In genomic region chr7:83641163-83641562, GRCm38 (mm10) we compare ENCODE assay signal across 21 mouse cellular contexts. TPM values are rescaled to one million over a fixed set of nuclear protein-coding genes. Genes with fewer than 3 reads are reported as not detected.
DNase-seq lines count a peak whose midpoint lies in the region; ATAC-seq and TF ChIP-seq lines count a peak whose summit lies in the region.
"Had no signal": no experiment of that assay in that cellular context is flagged by ENCODE, and none has a peak within 500 bp of the region (broad histone marks: within the 10 kb centered on the region; RNA-seq: fewer than 3 reads in every experiment).

No protein-coding gene starts in this region.

- intact Hi-C loops in heart, adult 2 months (cut with DNase I), result no loop called here

- TF ChIP-seq CTCF in heart, adult 2 months (IDR thresholded peaks at IDR 0.05), result no peak

- peak overlapping the region; percentile 1; the same call in 1 of the 2 replicates for H3K4me2 ChIP-seq in heart, embryonic 13.5 days
- H3K4me2 ChIP-seq: forebrain, embryonic 13.5 days; hindbrain, embryonic 15.5 days; limb, embryonic 12.5 days; neural tube, embryonic 13.5 days had no signal

- DNase-seq in cerebellum, adult 9-10 months, result peak; percentile 15
- DNase-seq in cerebellum, postnatal 10 days, result no peak
- DNase-seq in heart, adult 2 months, result no peak
- peak; percentile 11 for DNase-seq in 3T3-L1 (ENCODE audit: low read depth, low spot score)
- peak; percentile 8 for DNase-seq in embryo, embryonic 10.5 days (ENCODE audit: low spot score)
- DNase-seq in frontal cortex, postnatal 14 days (ENCODE audit: low spot score in 2 of 2), result no peak
- no peak for DNase-seq in layer of hippocampus, postnatal 25 days (ENCODE audit: extremely low spot score in 1 of 2, low spot score in 1 of 2)
- DNase-seq: cerebellum, adult 11-12 months; kidney, adult 18-20 months; kidney, postnatal 10 days; spleen, adult 18-20 months; thymus, adult 18-20 months had no signal

- H3K27ac ChIP-seq in heart, embryonic 13.5 days (replicated peaks), result peak overlapping the region; percentile 72
- no peak overlapping the region for H3K27ac ChIP-seq in heart, adult 2 months
- H3K27ac ChIP-seq: forebrain, embryonic 13.5 days; hindbrain, embryonic 15.5 days; limb, embryonic 12.5 days; liver, embryonic 14.5 days; neural tube, embryonic 13.5 days had no signal

- no peak for TF ChIP-seq EP300 in heart, adult 2 months (IDR thresholded peaks at IDR 0.05; ENCODE audit: insufficient read depth, low read depth, low read length)

- peaks cover 92% of the 10 kb centered on the region for H3K36me3 ChIP-seq in heart, embryonic 13.5 days
- no peaks in the 10 kb centered on the region for H3K36me3 ChIP-seq in heart, adult 2 months (ENCODE audit: control insufficient read depth, insufficient read depth, low read length)
- H3K36me3 ChIP-seq: hindbrain, embryonic 15.5 days had no signal

- ATAC-seq in heart, embryonic 13.5 days (ENCODE audit: extremely low read depth, insufficient number of reproducible peaks, low FRiP score, low TSS enrichment), result no peak
- ATAC-seq: forebrain, embryonic 13.5 days; lung, postnatal 0 days; Patski had no signal

- H3K4me1 ChIP-seq in heart, embryonic 13.5 days, result peaks cover 51% of the 10 kb centered on the region
- no peaks in the 10 kb centered on the region; the same call in 1 of the 2 replicates for H3K4me1 ChIP-seq in heart, adult 2 months (ENCODE audit: control insufficient read depth, insufficient read depth, low read length)
- H3K4me1 ChIP-seq: forebrain, embryonic 13.5 days; hindbrain, embryonic 15.5 days; limb, embryonic 12.5 days; neural tube, embryonic 13.5 days had no signal

- no peak overlapping the region for H3K4me3 ChIP-seq in heart, embryonic 13.5 days
- H3K4me3 ChIP-seq in heart, adult 2 months, result no peak overlapping the region
- H3K4me3 ChIP-seq: forebrain, embryonic 13.5 days; hindbrain, embryonic 15.5 days; limb, embryonic 12.5 days; megakaryocyte, embryonic 14.5 days; neural tube, embryonic 13.5 days had no signal

- H3K9me3 ChIP-seq in heart, embryonic 13.5 days, result no peaks in the 10 kb centered on the region
- H3K9me3 ChIP-seq: forebrain, embryonic 13.5 days; hindbrain, embryonic 15.5 days; limb, embryonic 12.5 days; megakaryocyte, embryonic 14.5 days; neural tube, embryonic 13.5 days had no signal

- TF ChIP-seq POLR2A in heart, adult 2 months (IDR thresholded peaks at IDR 0.05; ENCODE audit: insufficient read depth, low read depth, low read length), result no peak

- H3K27me3 ChIP-seq in heart, embryonic 13.5 days (replicated peaks), result no peaks in the 10 kb centered on the region
- no peaks in the 10 kb centered on the region for H3K27me3 ChIP-seq in heart, adult 2 months (ENCODE audit: control insufficient read depth, insufficient read depth, low read length)
- H3K27me3 ChIP-seq: forebrain, embryonic 13.5 days; hindbrain, embryonic 15.5 days; limb, embryonic 12.5 days; neural tube, embryonic 13.5 days; Patski had no signal

- WGBS in heart, embryonic 13.5 days, result 40% methylated on average over 2 of the region's 2 CpGs
- WGBS in heart, adult 2 months, result 89% methylated on average over 2 of the region's 2 CpGs

- no peak overlapping the region for H3K9ac ChIP-seq in heart, embryonic 13.5 days
- no peak overlapping the region for H3K9ac ChIP-seq in heart, adult 2 months (ENCODE audit: low read depth, low read length)
- H3K9ac ChIP-seq: forebrain, embryonic 13.5 days; hindbrain, embryonic 15.5 days; limb, embryonic 12.5 days; liver, embryonic 14.5 days; neural tube, embryonic 13.5 days had no signal

- no peaks in the 10 kb centered on the region for H3K79me2 ChIP-seq in heart, adult 2 months (replicated peaks; ENCODE audit: control insufficient read depth, insufficient read depth, low read length)

RNA-seq across cellular contexts. Expression of gene Stard5, which starts 9.4 kb away (rescaled TPM):
- 28.5 and 28.9 TPM in 2 replicates for polyA plus RNA-seq in heart, embryonic 13.5 days (2015; fragmentation: Nextera tagmentation; extraction: Ambion mirVana)
- total RNA-seq in heart, adult 2 months (2021), result 1 to 10 TPM; 8.6 to 9.2 TPM
- polyA plus RNA-seq in heart, adult 2 months (2012; rRNA removed), result 6.7 and 9.6 TPM in 2 replicates
- 10 to 100 TPM; 15.3 to 16.2 TPM for total RNA-seq in layer of hippocampus, postnatal 25 days (2021)

RNA-seq across cellular contexts. Expression of gene Tmc3, which starts 56.4 kb away (rescaled TPM):
- polyA plus RNA-seq in heart, embryonic 13.5 days (2015; fragmentation: Nextera tagmentation; extraction: Ambion mirVana), result 0.27 and 0.53 TPM in 2 replicates
- under 1 TPM in 1 of 2 experiments, not detected in 1; 0.11 TPM for total RNA-seq in heart, adult 2 months (2021)
- 0.08 and 0.44 TPM in 2 replicates for polyA plus RNA-seq in heart, adult 2 months (2012; rRNA removed)
- total RNA-seq in layer of hippocampus, postnatal 25 days (2021), result under 1 TPM; 0.17 to 0.23 TPM

Comparison
In these comparisons a context has a peak if more than half of its experiments do, and no peak if none do; other contexts are left out.
1. DNase-seq: peak in cerebellum, adult 9-10 months (single experiment), 3T3-L1 (single experiment) and embryo, embryonic 10.5 days (single experiment); none in cerebellum, postnatal 10 days (0 of 2), heart, adult 2 months (0 of 2), frontal cortex, postnatal 14 days (0 of 2) and layer of hippocampus, postnatal 25 days (0 of 2).